Mouse (Mus musculus) layer of hippocampus, postnatal 14 days (tissue): ENCODE data around the gene Rassf7. TPM values are rescaled to one million over a fixed set of nuclear protein-coding genes. Genes with fewer than 3 reads are reported as not detected.

Experiments used
- DNase-seq, 2 experiments: peaks; one replicate each; pipeline ENCODE4 v3.0.0; 2021 to 2022; ENCODE audit warnings: low spot score in 2 of 2, mixed read lengths in 1 of 2
- long read RNA-seq, 2 experiments: library from polyadenylated mRNA; stranded (forward); transcript quantifications; one replicate each; pipeline ENCODE4 v2.0.0; 2021
- total RNA-seq, 2 experiments: library from RNA; stranded (reverse); gene quantifications; 2 replicates each; pipeline ENCODE4 v1.2.3; 2021

The Rassf7 gene
- 1 to 10 TPM in 1 of 2 experiments, under 1 TPM in 1; 0.83 to 1.2 TPM for total RNA-seq
- long read RNA-seq, experiment 1: 0 reads
- long read RNA-seq, experiment 2, partial matches to known transcripts: 1 of 2 reads
- long read RNA-seq, experiment 2, other reads (novel, unspliced or antisense): 0 of 2 reads

- peak; percentile 68 to 77 for DNase-seq
Measured at GRCm38 (mm10) chr7:141215101-141215879, at the start of gene Rassf7. Gene Rassf7 (plus strand): TSS chr7:141215860.

- no peak for DNase-seq
Measured at GRCm38 (mm10) chr7:141167901-141168517, 47.7 kb upstream of the Rassf7 start.

GRCm38 (mm10) chr7:141168518-141168953 is 47.1 kb upstream of the Rassf7 start:
- DNase-seq: peak in 1 of 2 experiments; percentile 31

GRCm38 (mm10) chr7:141169300-141169699 is 46.4 kb upstream of the Rassf7 start:
- peak in 1 of 2 experiments; percentile 43 for DNase-seq

- no peak for DNase-seq
Measured at GRCm38 (mm10) chr7:141169866-141170265, 45.8 kb upstream of the Rassf7 start.

GRCm38 (mm10) chr7:141172116-141173006 is 43.3 kb upstream of the Rassf7 start, which contains the start of gene Rnh1:
Gene Rnh1 (minus strand): TSS chr7:141172857.
- DNase-seq: peak; percentile 94 to 95

- DNase-seq: no peak
Measured at GRCm38 (mm10) chr7:141173323-141173850, 42.3 kb upstream of the Rassf7 start.

- DNase-seq: no peak
Measured at GRCm38 (mm10) chr7:141175068-141175467, 40.6 kb upstream of the Rassf7 start.

GRCm38 (mm10) chr7:141176173-141176572 is 39.5 kb upstream of the Rassf7 start:
- peak; percentile 77 to 92 for DNase-seq

GRCm38 (mm10) chr7:141188194-141188593 is 27.5 kb upstream of the Rassf7 start:
- DNase-seq: no peak

- DNase-seq: no peak
Measured at GRCm38 (mm10) chr7:141188733-141189132, 26.9 kb upstream of the Rassf7 start.

- DNase-seq: no peak
Measured at GRCm38 (mm10) chr7:141190220-141190619, 25.4 kb upstream of the Rassf7 start.

- no peak for DNase-seq
Measured at GRCm38 (mm10) chr7:141191036-141191435, 24.6 kb upstream of the Rassf7 start.

- DNase-seq: no peak
Measured at GRCm38 (mm10) chr7:141191796-141192685, 23.6 kb upstream of the Rassf7 start.

- no peak for DNase-seq
Measured at GRCm38 (mm10) chr7:141192776-141193347, 22.8 kb upstream of the Rassf7 start.

GRCm38 (mm10) chr7:141193348-141193856 is 22.3 kb upstream of the Rassf7 start:
- DNase-seq: peak in 1 of 2 experiments; percentile 47

- peak; percentile 96 to 98 for DNase-seq
Measured at GRCm38 (mm10) chr7:141193948-141194347, 21.7 kb upstream of the Rassf7 start, which contains the start of the genes Hras and Lrrc56. Gene Hras (minus strand): TSS chr7:141194005. Gene Lrrc56 (plus strand): TSS chr7:141194157.

GRCm38 (mm10) chr7:141194409-141194808 is 21.3 kb upstream of the Rassf7 start:
- no peak for DNase-seq

- peak; percentile 84 to 87 for DNase-seq
Measured at GRCm38 (mm10) chr7:141194830-141195229, 20.8 kb upstream of the Rassf7 start.
